Mouse (Mus musculus): Measurements from ENCODE around the gene Tenm1.

Tenm1 gene

GRCm38 (mm10) chrX:42861731-42862130 lies 567.2 kb downstream of the Tenm1 start:
- no peak for DNase-seq (ENCODE audit: low spot score in 2 of 2)

- DNase-seq (ENCODE audit: low spot score in 2 of 2): no peak
Observed at GRCm38 (mm10) chrX:42781566-42781965, 647.4 kb downstream of the Tenm1 start.

GRCm38 (mm10) chrX:42718078-42718785 lies 710.7 kb downstream of the Tenm1 start:
- no peak for DNase-seq (ENCODE audit: low spot score in 2 of 2)

- DNase-seq (ENCODE audit: low spot score in 2 of 2): no peak
Observed at GRCm38 (mm10) chrX:42700291-42700690, 728.6 kb downstream of the Tenm1 start.

- DNase-seq (ENCODE audit: low spot score in 2 of 2): no peak
Observed at GRCm38 (mm10) chrX:42647131-42647530, 781.8 kb downstream of the Tenm1 start.

GRCm38 (mm10) chrX:42580521-42580920 lies 848.4 kb downstream of the Tenm1 start:
- no peak for DNase-seq (ENCODE audit: low spot score in 2 of 2)

- DNase-seq (ENCODE audit: low spot score in 2 of 2): no peak
Observed at GRCm38 (mm10) chrX:42558683-42559082, 870.2 kb downstream of the Tenm1 start.

- DNase-seq (ENCODE audit: low spot score in 2 of 2): peak in 1 of 2 experiments; percentile 68
Observed at GRCm38 (mm10) chrX:42557284-42557683, 871.6 kb downstream of the Tenm1 start.

- DNase-seq (ENCODE audit: low spot score in 2 of 2): no peak
Observed at GRCm38 (mm10) chrX:42548513-42548912, 880.4 kb downstream of the Tenm1 start.

GRCm38 (mm10) chrX:42545076-42545475 lies 883.9 kb downstream of the Tenm1 start:
- DNase-seq (ENCODE audit: low spot score in 2 of 2): no peak

GRCm38 (mm10) chrX:42540756-42541053 lies 888.2 kb downstream of the Tenm1 start:
- DNase-seq (ENCODE audit: low spot score in 2 of 2): peak in 1 of 2 experiments; percentile 70

- peak in 1 of 2 experiments; percentile 32 for DNase-seq (ENCODE audit: low spot score in 2 of 2)
Observed at GRCm38 (mm10) chrX:42540030-42540755, 888.7 kb downstream of the Tenm1 start.

- no peak for DNase-seq (ENCODE audit: low spot score in 2 of 2)
Observed at GRCm38 (mm10) chrX:42530703-42531102, 898.2 kb downstream of the Tenm1 start.

- no peak for DNase-seq (ENCODE audit: low spot score in 2 of 2)
Observed at GRCm38 (mm10) chrX:42522868-42523267, 906.1 kb downstream of the Tenm1 start.

- DNase-seq (ENCODE audit: low spot score in 2 of 2): no peak
Observed at GRCm38 (mm10) chrX:42512567-42512966, 916.4 kb downstream of the Tenm1 start.

- no peak for DNase-seq (ENCODE audit: low spot score in 2 of 2)
Observed at GRCm38 (mm10) chrX:42511105-42511504, 917.8 kb downstream of the Tenm1 start.

GRCm38 (mm10) chrX:42502291-42503043 lies 926.5 kb downstream of the Tenm1 start, which contains the start of gene Sh2d1a:
Sh2d1a (plus strand) TSS chrX:42502453.
- DNase-seq (ENCODE audit: low spot score in 2 of 2): no peak

- DNase-seq (ENCODE audit: low spot score in 2 of 2): no peak
Observed at GRCm38 (mm10) chrX:42500538-42500937, 928.4 kb downstream of the Tenm1 start.

GRCm38 (mm10) chrX:42490336-42490735 lies 938.6 kb downstream of the Tenm1 start:
- no peak for DNase-seq (ENCODE audit: low spot score in 2 of 2)

- no peak for DNase-seq (ENCODE audit: low spot score in 2 of 2)
Observed at GRCm38 (mm10) chrX:42489446-42489845, 939.5 kb downstream of the Tenm1 start, which contains the start of gene Tex13c2. Tex13c2 (plus strand) TSS chrX:42489691.
